Mouse (Mus musculus) layer of hippocampus, adult 9-10 months (tissue): ENCODE data around the gene Rwdd2b.

Experiments used
- DNase-seq: peaks from one replicate; pipeline ENCODE4 v3.0.0; 2022; ENCODE audit warnings: low spot score

The Rwdd2b gene

DNA sequence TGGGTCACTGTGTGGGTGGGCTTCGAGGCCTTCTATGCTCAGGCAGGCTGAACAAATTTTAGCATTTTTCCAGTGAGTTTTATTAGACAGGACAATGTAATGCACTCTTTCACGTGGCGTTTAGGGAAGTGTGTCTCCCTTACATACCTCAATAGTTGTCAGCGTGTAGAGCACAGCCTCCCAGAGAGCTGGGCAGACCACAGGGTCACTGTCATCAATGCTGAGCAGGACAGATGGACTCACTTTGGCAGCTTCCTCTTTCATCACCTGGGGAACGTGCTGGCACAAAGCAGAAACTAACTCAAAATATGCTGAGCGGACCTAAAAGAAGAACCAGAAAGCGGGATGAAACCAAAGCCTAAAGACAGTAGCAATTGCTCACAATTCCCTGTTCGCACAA is 19.7 kb downstream of the Rwdd2b start:
- DNase-seq, result no peak

GRCm38 (mm10) chr16:87405001-87405400 is 35.4 kb downstream of the Rwdd2b start:
- DNase-seq, result no peak

DNA sequence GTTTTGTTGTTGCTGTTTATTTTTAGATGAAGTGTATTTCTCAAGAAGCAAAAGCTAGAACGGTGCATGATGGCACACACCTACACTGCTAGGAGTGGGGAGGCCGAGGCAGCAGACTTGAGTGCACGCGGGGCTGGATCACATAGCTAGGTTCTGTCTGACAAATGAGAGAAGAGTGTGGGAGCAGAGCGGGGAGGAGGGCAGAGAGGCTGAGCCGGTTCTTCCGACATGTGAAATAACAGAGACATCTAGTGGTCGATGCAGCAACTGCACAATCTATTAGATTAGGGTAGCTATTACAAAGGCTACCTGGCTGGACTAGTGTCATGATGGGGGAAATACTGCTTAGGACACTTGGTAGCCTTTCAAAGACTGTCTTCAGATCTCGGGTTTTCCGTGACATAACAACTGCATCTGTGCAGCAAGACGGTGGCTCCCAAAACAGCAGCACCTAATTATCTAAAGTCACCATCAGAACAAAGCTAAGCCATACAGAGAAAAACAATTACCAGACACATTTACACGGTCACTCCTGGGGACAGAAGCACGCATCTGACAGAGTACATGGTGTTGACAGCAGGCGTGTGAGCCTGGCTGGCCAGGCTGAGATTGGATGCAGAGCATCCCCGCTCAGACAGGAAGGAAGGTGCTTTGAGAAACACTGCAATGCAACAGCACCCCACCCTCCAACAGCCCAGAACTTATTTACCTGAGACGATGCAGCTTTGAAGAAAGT is 46.4 kb downstream of the Rwdd2b start:
- peak; percentile 68 for DNase-seq

GRCm38 (mm10) chr16:87387444-87387977 is 52.9 kb downstream of the Rwdd2b start:
- DNase-seq, result no peak

GRCm38 (mm10) chr16:87384366-87384765 is 56.0 kb downstream of the Rwdd2b start:
- DNase-seq, result no peak
